Mouse (Mus musculus) CD8-positive naive resting alpha-beta T cell, adult 2 months (primary cell): ENCODE results near the gene Rag1.

Experiments used
- DNase-seq, 2 experiments: peaks; one replicate each; pipeline ENCODE4 v3.0.0; 2022; ENCODE audit warnings: low read depth in 2 of 2, low spot score in 2 of 2

The Rag1 gene

DNA sequence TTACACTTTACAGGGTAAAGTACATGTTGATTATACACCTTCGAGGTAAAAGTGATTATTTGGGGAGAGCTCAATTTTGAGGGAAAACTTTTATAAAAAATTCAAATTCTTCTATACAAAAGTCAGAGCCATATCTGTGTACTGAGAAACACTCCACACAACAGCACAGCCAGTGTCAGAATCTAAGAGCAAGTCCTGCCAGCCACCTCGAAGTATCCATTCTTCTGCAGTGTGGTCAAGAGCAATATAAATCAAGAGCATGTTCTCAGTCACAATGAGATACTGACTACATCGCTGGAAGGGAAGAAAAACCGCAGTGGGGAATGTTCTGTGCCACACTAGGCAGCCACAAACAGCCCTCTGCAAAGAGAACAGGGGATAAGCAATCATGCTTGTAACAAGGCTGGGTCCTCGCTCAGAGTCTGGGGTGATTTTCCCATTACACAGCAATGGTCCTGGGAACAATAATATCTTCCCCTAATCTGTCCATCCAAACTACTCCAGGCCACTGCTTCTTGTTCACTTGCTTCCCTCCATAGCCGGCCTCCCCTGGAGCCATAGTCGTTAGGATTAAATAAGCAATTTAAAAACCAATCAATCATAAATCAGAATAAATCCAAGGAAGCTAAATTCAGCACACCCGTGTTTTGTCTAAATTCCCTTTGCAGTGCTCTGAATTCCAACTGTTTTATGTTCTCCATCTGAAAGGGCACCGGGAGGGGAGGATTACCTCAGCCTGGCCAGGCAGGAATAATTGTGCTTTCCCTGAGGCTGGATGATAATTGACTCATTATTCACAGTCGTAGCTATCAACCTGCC, 57.1 kb downstream of the Rag1 start:
- no peak for DNase-seq

DNA sequence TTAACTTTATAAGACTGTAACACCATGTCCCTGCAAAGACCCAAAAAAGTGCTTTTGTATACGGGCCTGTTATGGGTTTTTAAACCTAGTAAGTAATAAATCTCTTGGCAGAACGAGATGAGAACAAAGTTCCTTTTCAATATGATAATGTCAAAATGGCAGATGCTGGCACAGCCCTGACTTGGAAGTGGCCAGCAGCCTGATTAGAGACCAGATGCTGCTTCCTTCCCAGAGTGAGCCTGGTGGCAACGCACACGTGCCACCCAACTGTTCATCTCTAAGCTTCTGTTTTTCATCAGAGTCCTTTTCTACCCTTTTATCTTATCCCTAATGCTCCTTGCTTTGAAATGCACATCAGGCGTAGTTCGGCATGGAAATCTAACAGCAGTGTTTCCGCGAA, 57.9 kb downstream of the Rag1 start:
- no peak for DNase-seq
